In genomic region chr13:16020659-16021058, GRCm38 (mm10) we compare ENCODE assay signal across 8 mouse cellular contexts. TPM values are rescaled to one million over a fixed set of nuclear protein-coding genes. Genes with fewer than 3 reads are reported as not detected.
DNase-seq lines count a peak whose midpoint lies in the region; ATAC-seq and TF ChIP-seq lines count a peak whose summit lies in the region.

No protein-coding gene starts in this region.

- ATAC-seq in forebrain, embryonic 11.5 days (replicated peaks; ENCODE audit: low FRiP score), result no peak; the same call in 1 of the 2 replicates
- no peak for ATAC-seq in forebrain, embryonic 16.5 days
- peak; percentile 54 for ATAC-seq in common myeloid progenitor, adult 5-6 weeks (replicated peaks; ENCODE audit: low read depth, poor library complexity, severe bottlenecking)

- no peak overlapping the region for H3K9ac ChIP-seq in forebrain, embryonic 11.5 days (ENCODE audit: low read length)
- H3K9ac ChIP-seq in forebrain, embryonic 16.5 days (replicated peaks; ENCODE audit: low read depth, low read length), result no peak overlapping the region

- H3K27ac ChIP-seq in forebrain, embryonic 11.5 days (ENCODE audit: low read depth, low read length), result no peak overlapping the region
- H3K27ac ChIP-seq in forebrain, embryonic 16.5 days (ENCODE audit: low read length), result no peak overlapping the region
- H3K27ac ChIP-seq in small intestine, adult 2 months (ENCODE audit: insufficient read depth, low read depth, low read length), result no peak overlapping the region

- no peak overlapping the region for H3K4me2 ChIP-seq in forebrain, embryonic 11.5 days (ENCODE audit: low read depth, low read length, severe bottlenecking)
- H3K4me2 ChIP-seq in forebrain, embryonic 16.5 days (ENCODE audit: low read length), result no peak overlapping the region

- no peak for TF ChIP-seq POLR2A in lung, adult 2 months (IDR thresholded peaks at IDR 0.05; ENCODE audit: borderline replicate concordance, extremely low read depth, low read depth, low read length)
- no peak for TF ChIP-seq POLR2A in small intestine, adult 2 months (IDR thresholded peaks at IDR 0.05; ENCODE audit: low read depth, low read length)

- peaks cover 11% of the 10 kb centered on the region for H3K27me3 ChIP-seq in forebrain, embryonic 11.5 days (ENCODE audit: control insufficient read depth, insufficient read depth, low read length)
- H3K27me3 ChIP-seq in forebrain, embryonic 16.5 days (replicated peaks; ENCODE audit: control insufficient read depth, insufficient read depth, low read length), result peaks cover 3% of the 10 kb centered on the region; the same call in 1 of the 2 replicates
- H3K27me3 ChIP-seq in small intestine, adult 2 months (ENCODE audit: control insufficient read depth, insufficient read depth, low read length), result peaks cover 5% of the 10 kb centered on the region; the same call in 1 of the 2 replicates

- H3K36me3 ChIP-seq in forebrain, embryonic 11.5 days (ENCODE audit: control insufficient read depth, insufficient read depth, low read length), result no peaks in the 10 kb centered on the region
- no peaks in the 10 kb centered on the region for H3K36me3 ChIP-seq in forebrain, embryonic 16.5 days (ENCODE audit: control insufficient read depth, insufficient read depth)
- no peaks in the 10 kb centered on the region for H3K36me3 ChIP-seq in small intestine, adult 2 months (ENCODE audit: control insufficient read depth, insufficient read depth, low read length)

- intact Hi-C loops in heart, postnatal 14 days (cut with DNase I), result no loop called here

- no peak overlapping the region for H3K4me3 ChIP-seq in forebrain, embryonic 11.5 days (ENCODE audit: low read depth, low read length)
- no peak overlapping the region for H3K4me3 ChIP-seq in forebrain, embryonic 16.5 days (replicated peaks; ENCODE audit: low read length)
- H3K4me3 ChIP-seq in lung, adult 2 months (replicated peaks; ENCODE audit: extremely low read depth, low read depth, low read length), result no peak overlapping the region
- no peak overlapping the region for H3K4me3 ChIP-seq in small intestine, adult 2 months (ENCODE audit: low read depth, low read length)

- 0% methylated on average over 1 of the region's 1 CpGs for WGBS in forebrain, embryonic 11.5 days
- WGBS in forebrain, embryonic 16.5 days, result 3% methylated on average over 1 of the region's 1 CpGs
- WGBS in lung, adult 2 months, result 0% methylated on average over 1 of the region's 1 CpGs
- 0% methylated on average over 1 of the region's 1 CpGs for WGBS in small intestine, adult 2 months

- peak; percentile 67 for DNase-seq in forebrain, embryonic 11.5 days (ENCODE audit: low spot score)
- peak; percentile 30 for DNase-seq in ovary, postnatal 36 days (ENCODE audit: low spot score)
- DNase-seq in ovary, adult 18-20 months (ENCODE audit: low spot score), result no peak
- peak; percentile 37 to 68 for DNase-seq in heart, postnatal 14 days
- no peak for DNase-seq in lung, adult 2 months

- 0 out of 2 replicates have a peak, but pooled peaks have one; percentile 15 for TF ChIP-seq CTCF in lung, adult 2 months (IDR thresholded peaks at IDR 0.05; ENCODE audit: insufficient read depth, low read length)
- 0 out of 2 replicates have a peak, but pooled peaks have one; percentile 18 for TF ChIP-seq CTCF in small intestine, adult 2 months (IDR thresholded peaks at IDR 0.05; ENCODE audit: extremely low read depth, insufficient read length, insufficient replicate concordance, low read depth, low read length)

- H3K9me3 ChIP-seq in forebrain, embryonic 11.5 days (ENCODE audit: control insufficient read depth, low read length), result no peaks in the 10 kb centered on the region
- H3K9me3 ChIP-seq in forebrain, embryonic 16.5 days (ENCODE audit: control insufficient read depth, low read length), result no peaks in the 10 kb centered on the region

- 0 out of 2 replicates have a peak, but pooled peaks cover 2% of the 10 kb centered on the region for H3K4me1 ChIP-seq in forebrain, embryonic 11.5 days (replicated peaks; ENCODE audit: control insufficient read depth, insufficient read depth, low read length)
- peaks cover 18% of the 10 kb centered on the region for H3K4me1 ChIP-seq in forebrain, embryonic 16.5 days (replicated peaks; ENCODE audit: control insufficient read depth, insufficient read depth, low read length)
- 0 out of 2 replicates have a peak, but pooled peaks cover 2% of the 10 kb centered on the region for H3K4me1 ChIP-seq in lung, adult 2 months (ENCODE audit: control insufficient read depth, insufficient read depth, low read length)
- no peaks in the 10 kb centered on the region for H3K4me1 ChIP-seq in small intestine, adult 2 months (ENCODE audit: control insufficient read depth, insufficient read depth, insufficient read length, low read length)

RNA-seq across cellular contexts. Expression of gene Inhba, which starts 9.0 kb away (rescaled TPM):
- 0.23 and 0.77 TPM in 2 replicates for polyA plus RNA-seq in forebrain, embryonic 11.5 days (2014; fragmentation: Nextera tagmentation; extraction: Ambion mirVana)
- polyA plus RNA-seq in forebrain, embryonic 16.5 days (2015; fragmentation: Nextera tagmentation; extraction: Ambion mirVana), result 9.9 and 10.3 TPM in 2 replicates
- 0.15 and 1.3 TPM in 2 replicates for total RNA-seq in common myeloid progenitor, adult 5-6 weeks (2017)
- total RNA-seq in heart, postnatal 14 days (2021), result 1 to 10 TPM; 3.5 to 4.1 TPM
- 0.48 and 0.86 TPM in 2 replicates for polyA plus RNA-seq in lung, adult 2 months (2012; rRNA removed)
- polyA plus RNA-seq in small intestine, adult 2 months (2012; rRNA removed), result 0.48 and 0.70 TPM in 2 replicates

Comparison
In these comparisons a context has a peak if more than half of its experiments do, and no peak if none do; other contexts are left out.
1. DNase-seq: peak in forebrain, embryonic 11.5 days (single experiment), ovary, postnatal 36 days (single experiment) and heart, postnatal 14 days (2 of 2); none in ovary, adult 18-20 months (single experiment) and lung, adult 2 months (single experiment).